Mouse (Mus musculus) adrenal gland (tissue): ENCODE measurements around the gene Rps6ka1.
"Not testable (repeated sequence)": the region's sequence is repeated elsewhere in the genome, so short reads cannot be mapped to it uniquely, and the experiment has no call there.

Experiments
- intact Hi-C: fragments of 180-260 bp; cut with DNase I; formaldehyde crosslinking; loops from one replicate; pipeline ENCODE4 v1.15.1; 2025
- long read RNA-seq, 2 experiments: library from polyadenylated mRNA; unstranded; transcript quantifications; one replicate each; pipeline ENCODE4 v2.0.0; 2020; ENCODE audit warnings: borderline replicate concordance in 1 of 2; ENCODE audit not compliant: insufficient replicate concordance in 1 of 2

The Rps6ka1 gene
- long read RNA-seq, experiment 1, transcript Rps6ka1-202 (22 exons, 3,135 nt), result major isoform, 8 of 13 reads
- long read RNA-seq, experiment 1, partial matches to known transcripts, result 1 of 13 reads
- long read RNA-seq, experiment 1, other reads (novel, unspliced or antisense), result 3 of 13 reads
- long read RNA-seq, experiment 2, transcript Rps6ka1-202 (22 exons, 3,135 nt), result major isoform, 5 of 9 reads
- long read RNA-seq, experiment 2, partial matches to known transcripts, result 0 of 9 reads
- long read RNA-seq, experiment 2, other reads (novel, unspliced or antisense), result 3 of 9 reads

DNA sequence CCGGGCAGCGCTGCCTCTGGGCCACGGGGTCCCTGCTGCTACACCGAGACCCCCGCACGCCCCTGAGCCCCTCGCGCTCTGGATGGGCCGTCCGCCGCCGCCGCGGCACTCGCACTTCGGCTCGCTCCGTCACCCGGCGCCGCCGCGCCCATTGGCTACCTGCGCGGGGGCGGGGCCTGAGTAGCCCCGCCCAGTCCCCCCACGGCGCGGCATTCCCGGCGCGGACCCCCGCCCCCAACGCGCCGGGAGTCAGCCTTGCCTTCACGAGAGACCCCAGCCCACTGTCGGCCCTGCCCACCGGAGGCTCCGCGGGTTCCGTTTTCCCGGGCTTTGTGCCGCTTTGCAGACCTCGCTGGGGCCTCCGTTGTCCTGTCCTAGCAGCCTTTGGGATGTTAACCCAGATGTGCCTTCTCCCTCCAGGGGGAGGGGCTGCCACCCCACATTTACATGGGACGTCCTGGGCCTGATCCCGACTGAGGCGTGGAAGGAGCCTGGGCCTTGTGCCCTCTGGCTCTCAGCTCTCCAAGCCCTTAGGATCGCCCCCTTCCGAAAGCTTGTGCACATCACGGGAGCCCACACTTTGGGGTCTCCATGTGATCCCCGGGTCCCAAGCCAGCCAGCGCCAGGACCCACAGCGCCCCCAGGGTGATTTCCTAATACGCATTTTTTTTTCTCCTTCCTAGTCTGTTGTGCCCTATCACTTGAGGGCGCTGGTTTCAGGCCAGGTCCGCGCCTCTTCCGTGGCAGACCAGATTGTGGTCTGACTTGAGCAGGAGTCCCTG lies at the start of gene Rps6ka1:
Gene Rps6ka1 (minus strand): TSS at position 126 of the 782 bp plus-strand sequence.
- intact Hi-C loops, result no loop called here

DNA sequence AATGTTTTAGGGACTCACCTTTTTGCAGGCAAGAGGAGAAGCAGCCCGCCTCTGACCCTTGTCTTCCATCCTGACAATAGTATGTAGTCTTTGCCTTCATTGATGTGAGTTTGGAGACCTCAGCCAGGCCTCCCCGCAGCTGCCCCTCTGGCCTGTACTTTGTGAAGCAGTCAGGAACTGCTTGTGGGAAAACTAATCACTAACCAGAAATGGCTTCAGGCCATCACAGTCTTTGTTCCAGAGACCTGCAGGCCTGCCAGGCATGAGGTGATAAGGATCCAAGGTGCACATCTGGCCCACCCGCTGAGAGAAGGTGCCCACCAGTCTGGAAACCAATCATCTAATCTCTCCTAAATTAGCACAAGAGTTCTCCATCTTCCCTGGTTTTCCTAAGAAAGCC lies 44.2 kb upstream of the Rps6ka1 start:
- intact Hi-C loops, result no loop called here

DNA sequence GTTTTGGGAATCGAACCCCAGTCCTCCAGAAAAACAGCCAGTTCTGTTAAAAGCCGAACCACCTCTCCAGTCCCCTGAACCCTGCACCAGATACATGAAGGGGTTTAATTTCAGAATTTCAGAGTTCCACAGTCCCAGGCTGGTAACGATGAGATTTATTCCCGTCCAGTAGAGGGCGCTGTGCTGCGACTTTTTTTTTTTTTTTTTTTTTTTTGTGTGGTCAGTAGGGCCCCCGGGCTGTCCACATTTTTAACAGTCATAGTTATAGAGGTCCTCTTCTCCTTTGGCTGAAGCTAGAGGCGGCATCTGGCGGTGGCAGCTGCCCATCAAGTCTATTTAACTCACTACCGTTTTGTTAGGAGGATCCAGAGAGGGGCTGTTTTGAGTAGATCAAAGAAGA lies 43.8 kb upstream of the Rps6ka1 start:
- intact Hi-C loops, result no loop called here

DNA sequence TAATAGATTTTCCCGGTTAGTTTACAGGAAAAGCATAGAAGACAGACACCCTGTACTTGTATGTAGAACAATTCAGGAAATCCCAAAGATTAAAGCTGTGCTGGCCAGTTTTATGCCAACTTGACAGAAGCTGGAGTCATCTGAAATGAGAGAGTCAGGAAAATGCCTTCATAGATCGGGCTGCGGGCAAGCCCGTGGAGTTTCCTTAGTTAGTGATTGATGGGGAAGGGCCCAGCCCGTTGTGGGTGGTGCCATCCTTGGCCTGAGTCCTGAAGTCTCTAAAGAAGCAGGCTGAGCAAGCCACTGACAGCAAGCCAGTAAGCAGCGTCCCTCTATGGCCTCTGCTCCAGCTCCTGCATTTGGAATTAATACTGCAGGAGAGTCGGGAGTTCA lies 41.7 kb upstream of the Rps6ka1 start:
- intact Hi-C loops, result loop anchor here (5.0 kb wide), 1 partner anchor 33 kb away; no protein-coding TSS in a partner anchor

DNA sequence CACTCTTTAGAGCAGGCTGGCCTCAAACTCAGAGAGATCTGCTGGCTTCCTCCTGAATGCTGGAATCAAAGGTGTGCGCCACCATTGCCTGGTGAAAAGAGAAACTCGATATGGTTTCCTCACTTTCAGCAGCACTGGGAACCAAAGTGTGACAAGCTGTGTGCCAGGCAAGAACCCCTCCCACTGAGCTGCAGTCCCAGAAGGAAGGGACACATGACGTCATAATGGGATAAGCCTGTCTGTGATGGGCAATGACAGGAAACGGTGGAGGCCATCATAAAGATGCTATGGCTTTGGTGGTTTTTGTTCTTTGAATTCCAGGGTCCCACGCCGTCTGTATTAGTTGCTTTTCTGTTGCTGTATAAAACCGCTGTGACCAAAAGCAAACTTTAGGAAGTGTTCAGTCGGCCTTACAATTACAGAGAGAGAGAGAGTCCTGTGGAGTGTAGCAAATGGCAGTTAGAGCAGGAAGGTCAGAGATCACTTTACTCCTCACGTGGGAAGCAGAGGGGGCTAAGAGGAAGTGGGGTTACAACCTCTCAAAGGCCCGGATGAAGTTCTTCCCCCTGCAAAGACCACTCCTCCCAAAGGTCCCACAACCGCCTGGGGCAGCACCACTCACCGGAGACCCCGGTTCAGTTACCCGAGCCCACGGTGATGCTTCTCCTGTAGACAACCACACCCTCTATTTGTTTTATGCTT lies 41.1 kb upstream of the Rps6ka1 start:
- intact Hi-C loops, result loop anchor here (5.0 kb wide), 1 partner anchor 34 kb away; no protein-coding TSS in a partner anchor

DNA sequence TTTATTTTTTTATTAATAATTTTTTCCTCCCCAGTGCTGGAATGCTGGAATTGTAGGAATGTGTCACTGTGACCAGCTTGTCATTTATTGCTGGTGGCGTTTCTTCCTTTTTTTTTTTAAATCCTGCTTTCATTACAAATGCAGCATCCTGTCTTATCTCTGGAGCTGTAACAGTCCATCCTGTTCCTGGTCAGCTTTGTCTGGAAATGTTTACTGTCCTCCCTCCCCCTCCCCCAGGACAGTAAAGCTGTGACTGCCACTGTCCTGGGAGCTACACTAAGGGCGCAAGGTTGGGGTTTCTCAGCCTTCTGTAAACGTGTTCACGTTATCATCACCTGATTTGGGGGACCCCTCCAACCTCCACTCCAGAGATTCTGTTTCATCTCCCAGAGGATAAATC lies 37.6 kb upstream of the Rps6ka1 start:
- intact Hi-C loops, result loop anchor here (5.0 kb wide), 1 partner anchor 37 kb away; no protein-coding TSS in a partner anchor

DNA sequence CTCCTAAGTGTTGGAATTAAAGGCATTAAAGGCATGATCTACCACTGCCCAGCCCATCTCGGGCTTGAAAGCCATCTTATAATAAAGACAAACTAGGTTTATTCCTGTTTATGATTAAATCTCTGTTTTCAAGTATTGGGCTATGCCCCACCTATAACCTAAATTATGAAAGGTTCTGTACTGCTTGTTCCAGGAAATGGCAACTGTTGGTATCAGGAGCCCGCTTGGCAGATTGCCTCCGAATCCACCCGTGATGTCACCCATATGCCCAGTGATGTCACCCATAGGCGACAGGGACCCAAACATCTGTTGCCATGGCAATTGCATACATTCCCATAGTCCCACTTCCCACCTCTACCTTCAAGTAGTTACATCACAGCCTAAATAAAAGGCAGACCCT lies 36.1 kb upstream of the Rps6ka1 start:
- intact Hi-C loops, result no loop called here

DNA sequence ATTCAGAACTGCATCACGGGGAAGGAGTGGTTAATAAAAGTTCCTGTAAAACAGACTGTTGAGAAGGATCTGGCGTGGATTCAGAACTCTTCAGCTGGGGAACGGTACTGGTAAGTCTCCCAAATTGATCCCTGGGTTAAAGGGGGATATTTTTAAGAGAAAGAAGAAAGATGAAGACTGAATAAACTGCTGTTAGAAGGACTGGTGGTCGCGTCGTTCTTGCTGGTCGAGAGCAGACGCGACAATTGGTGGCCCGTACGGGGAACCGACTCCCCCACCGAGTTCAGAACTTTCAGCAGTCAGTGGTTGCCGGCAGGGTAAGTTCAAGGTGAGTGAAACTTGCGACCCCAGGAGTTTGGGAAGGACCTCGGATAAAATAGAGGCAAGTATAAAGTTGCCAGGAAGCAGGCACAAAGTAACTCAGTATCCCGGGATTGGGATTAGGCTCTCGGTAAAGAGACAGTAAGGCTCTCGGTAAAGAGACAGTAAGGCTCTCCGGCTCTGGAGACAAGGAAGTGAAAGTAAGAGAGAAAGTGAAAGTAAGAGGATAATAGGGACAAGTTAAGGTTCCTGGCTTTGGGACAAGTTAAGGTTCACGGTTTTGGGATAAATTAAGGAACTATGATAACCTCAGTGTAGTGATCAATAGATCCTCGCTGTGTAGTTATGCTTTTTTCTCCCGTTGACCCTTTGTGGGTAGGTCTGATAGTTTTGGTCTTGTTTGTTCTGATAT lies 30.7 kb upstream of the Rps6ka1 start:
- intact Hi-C loops, result not testable (repeated sequence)

DNA sequence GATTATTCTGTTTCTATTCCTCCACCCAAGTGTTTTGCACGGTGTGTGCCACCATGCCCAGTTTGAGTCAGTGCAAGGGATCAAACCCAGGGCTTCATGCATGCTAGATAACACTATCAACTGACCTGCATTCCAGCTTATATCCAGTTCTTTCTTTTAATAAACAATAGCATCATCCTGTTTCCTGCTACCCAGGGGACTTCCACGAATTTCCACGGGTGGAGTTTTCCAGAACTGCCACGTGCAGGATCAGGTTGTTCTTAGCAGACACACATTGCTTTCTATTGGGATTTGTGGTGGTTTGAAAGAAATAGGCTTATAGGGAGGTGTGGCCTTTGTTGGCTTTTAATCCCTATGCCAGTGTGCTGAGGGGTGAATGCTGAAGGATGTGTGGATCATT lies 24.4 kb upstream of the Rps6ka1 start:
- intact Hi-C loops, result loop anchor here (2.0 kb wide), 1 partner anchor 75 kb away; no protein-coding TSS in a partner anchor

DNA sequence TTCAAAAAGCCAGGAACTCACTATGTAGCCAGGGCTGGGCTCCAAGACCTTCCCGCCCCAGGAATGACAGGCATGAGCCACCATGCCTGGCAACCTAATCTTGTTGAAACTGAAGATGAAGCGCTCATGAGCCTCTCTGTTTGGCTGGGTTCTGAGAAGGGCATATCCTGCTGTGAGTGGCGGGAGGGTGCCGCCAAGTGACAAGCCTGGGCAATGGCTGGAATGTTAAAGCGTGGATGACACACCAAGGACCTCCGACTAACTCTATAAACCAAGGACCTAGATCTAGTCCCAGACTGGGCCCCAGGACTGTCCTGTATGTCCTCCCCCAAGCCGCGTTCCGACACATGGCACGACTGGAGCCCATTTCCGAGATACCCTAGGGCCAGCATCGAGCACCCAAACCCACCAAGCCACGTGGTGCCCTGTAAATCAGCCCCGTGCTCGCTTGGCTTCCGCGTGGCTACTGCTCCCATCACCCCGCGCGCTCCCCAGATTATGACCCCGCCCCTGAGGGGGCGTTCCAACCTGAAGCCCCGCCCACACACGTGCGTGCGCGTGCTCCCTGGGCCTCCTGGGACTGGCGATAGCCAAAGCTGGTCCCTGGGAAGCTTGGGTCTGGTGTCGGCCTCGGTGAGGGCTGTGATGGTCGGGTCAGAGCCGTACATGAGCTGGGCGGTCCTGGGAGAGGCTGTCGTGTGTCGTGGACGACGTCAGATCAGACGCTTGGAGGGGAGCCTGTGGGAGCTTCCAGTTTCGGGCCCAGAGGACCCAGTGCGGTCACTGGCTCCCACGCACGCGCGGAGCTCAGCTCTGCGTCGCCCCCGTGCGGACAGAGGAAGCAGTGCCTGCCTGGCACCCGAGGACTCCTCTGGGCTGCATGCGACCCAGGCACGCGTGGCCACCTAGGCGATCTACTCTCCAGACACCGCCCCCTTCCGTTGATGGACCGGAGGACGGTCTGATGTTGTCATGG lies 22.9 kb upstream of the Rps6ka1 start:
- intact Hi-C loops, result loop anchor here (2.0 kb wide), 1 partner anchor 74 kb away; no protein-coding TSS in a partner anchor

DNA sequence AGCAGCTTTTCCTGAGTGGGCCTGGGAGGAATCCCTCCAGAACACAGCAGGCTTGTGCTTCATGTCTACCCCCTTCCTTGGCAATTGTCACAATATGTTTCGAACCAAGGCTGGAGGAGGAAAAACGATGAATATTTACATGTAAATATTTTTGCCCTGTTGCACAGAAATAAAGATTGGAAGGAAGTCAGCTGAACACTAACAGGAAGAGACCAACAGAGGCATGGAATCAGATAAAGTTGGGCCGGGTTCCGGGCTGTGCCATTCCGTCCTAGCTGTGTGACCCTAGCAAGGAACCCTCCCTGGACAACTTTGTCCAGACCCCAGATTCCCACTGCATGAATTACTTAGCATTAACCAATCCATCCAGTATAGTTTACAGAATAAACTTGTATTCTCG lies 20.5 kb upstream of the Rps6ka1 start:
- intact Hi-C loops, result no loop called here

DNA sequence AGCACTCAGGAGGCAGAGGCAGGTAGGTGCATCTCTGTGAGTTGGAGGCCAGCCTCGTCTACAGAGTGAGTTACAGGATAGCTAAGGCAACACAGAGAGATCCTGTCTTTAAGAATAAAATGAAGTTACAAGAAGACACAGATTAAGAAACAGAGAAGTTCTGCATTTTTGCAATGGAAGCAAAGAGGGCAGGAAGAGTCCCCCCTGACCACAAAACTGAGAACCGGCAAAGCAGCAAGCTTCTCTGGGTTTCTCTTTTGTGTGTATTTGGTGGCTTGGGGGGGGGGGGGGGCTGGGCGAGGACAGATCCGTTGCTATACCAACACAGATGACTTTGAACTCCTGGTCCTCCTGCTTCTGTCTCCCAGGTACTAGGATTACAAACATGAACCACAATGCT lies 19.5 kb upstream of the Rps6ka1 start:
- intact Hi-C loops, result no loop called here

DNA sequence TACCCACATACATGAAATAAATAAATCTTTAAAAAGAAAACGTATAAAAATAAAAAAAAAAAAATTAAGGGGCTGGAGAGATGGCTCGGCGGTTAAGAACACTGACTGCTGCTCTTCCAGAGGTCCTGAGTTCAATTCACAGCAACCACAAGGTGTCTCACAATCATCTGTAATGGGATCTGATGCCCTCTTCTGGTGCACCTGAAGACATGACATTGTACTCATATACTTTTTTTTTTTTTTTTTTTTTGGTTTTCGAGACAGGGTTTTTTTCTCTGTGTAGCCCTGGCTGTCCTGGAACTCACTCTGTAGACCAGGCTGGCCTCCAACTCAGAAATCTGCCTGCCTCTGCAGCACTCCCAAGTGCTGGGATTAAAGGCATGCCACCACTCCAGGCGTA lies 18.7 kb upstream of the Rps6ka1 start:
- intact Hi-C loops, result not testable (repeated sequence)

DNA sequence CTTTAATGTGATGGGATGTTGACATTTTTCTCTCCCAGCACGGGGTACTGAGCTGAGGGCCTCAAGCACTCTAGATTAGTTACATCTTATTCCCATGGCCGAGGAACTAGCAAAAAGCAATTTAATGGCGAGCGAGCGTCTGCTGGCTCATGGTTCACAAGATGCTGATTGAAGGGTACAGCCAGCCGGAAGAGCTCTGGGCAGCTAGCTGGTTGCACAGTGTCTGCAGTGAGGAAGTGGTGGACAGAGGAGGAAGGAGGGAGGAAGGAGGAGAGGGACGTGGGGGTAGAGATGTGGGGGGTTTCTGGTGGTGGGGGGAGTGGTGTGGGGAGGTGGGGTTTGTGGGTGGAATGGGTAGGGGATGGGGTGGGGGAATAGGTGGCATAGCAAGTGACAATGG lies 17.6 kb upstream of the Rps6ka1 start:
- intact Hi-C loops, result no loop called here

DNA sequence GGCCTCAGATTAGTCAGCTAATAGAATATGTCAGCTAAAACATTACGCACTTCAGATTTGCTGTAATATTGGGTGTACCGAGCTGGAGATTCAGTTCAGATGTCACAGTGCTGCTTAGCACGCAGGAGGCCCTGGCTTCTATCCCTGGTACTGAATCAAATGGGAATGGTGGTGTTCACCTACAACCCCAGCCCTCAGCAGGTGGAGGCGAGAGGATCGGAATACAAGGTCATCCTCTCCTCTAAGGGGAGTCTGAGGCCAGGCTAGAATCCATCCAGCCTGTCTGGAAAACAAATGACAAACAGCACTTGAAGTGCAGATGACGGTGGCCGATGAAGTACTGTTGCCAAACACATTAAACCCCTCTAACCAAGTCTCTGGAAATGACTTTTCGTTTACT lies 16.7 kb upstream of the Rps6ka1 start:
- intact Hi-C loops, result no loop called here

DNA sequence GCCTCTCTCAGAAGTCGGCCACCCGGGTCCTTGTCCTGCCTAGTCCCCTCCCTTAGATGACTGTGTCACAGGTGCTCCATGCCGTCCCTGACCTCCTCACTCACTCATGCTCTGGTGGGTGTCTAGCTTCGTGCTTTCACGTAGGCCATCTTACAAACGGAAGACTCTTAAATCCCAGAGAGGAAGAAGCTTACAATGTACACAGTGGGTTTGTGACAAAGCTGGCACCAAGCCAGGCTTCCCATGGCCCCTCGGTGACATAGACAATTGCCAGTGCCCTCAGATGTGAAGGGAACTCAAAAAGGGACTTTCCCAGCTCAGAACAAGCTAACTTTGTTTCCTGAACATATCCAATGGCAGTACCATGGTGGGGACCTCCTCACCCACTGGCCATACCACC lies 15.8 kb upstream of the Rps6ka1 start:
- intact Hi-C loops, result no loop called here

DNA sequence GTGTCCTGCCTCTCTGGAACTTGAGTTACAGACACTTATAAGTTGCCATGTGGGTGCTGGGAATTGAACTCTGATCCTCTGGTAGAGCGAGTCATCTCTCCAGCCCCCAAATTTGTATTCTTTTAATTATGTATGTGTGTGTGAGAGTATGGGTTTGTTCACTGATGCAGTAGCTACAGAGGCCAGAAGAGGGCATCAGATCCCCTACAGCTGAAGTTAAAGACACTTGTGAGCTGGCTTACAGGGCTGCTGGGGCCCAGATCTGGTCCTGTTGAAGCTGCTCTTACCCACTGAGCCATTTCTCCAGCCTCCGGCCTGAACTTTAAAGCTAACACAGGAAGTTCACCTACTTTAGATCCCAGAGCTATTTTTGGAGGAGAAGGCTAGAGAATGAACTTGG lies 14.9 kb upstream of the Rps6ka1 start:
- intact Hi-C loops, result no loop called here

DNA sequence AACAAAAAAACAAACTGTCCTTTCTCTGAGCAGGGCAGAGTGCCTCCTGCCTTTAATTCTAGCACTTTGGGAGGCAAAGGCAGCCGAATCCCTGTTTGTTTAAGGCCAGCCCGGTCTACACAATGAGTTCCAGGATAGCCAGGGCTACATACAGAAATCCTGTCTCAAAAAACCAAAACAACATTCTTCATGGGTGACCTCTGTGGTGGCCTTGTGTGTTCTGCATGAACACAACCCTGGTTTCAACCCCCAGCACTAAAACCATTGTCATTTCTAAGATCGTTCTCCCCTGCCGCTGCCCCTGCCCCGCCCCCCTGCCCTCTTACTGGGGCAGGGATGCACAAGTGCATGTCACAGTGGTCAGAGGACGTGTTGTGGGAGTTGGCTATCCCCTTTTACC lies 13.3 kb upstream of the Rps6ka1 start:
- intact Hi-C loops, result no loop called here

DNA sequence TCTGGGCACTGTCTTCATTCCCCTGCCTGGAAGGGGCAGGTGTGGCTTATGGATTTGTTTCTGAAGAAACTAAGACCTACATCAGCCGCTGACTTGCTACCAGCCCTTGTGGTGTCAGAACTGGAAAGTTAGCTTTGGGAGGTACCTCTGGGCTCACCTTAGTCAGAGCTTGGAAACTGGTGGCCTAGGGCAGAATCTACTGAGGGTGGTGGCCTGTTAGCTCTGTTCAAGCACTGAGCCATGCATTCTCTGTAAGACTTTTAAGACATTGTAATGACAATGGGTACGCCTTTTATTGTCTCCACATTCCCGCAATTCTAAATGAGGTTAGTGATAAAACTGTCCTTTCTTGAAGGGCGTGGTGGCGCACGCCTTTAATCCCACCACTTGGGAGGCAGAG lies 12.8 kb upstream of the Rps6ka1 start:
- intact Hi-C loops, result no loop called here

DNA sequence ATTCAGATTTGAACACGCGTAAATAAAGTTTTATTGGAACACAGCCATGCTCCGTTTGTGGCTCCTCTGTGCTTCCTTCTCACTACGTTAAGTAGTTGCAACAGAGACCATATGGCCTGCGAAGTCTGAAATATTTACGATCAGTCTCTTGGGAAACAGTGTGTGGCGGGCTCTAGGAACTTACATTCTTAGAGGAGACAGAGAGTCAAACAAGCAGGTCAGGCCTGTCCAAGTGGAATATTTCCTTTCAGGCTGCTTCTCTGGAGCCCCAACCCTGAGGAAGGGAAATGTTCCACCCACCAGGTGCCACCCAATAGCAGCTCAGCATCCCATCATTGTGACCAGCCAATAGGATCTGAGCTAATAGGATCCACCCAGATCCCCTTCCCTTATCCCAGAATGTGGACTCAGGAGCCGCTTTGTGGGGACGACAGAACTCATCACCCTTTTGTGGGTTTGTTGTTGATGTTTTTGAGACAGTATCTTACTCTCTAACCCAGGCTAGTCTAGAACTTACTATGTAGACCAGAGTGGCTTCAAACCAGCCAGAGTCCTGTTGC lies 11.7 kb upstream of the Rps6ka1 start:
- intact Hi-C loops, result loop anchor here (5.0 kb wide), 1 partner anchor 57 kb away; no protein-coding TSS in a partner anchor
